Mouse (Mus musculus) midbrain, embryonic 11.5 days (tissue): Measurements from ENCODE around the gene Vopp1. TPM values are rescaled to one million over a fixed set of nuclear protein-coding genes. Genes with fewer than 3 reads are reported as not detected.

ENCODE experiments used
- ATAC-seq: fragments of 200-750 bp; cut with Nextera tagmentation; 2 replicates; pipeline ENCODE4 v1.8.0; 2017; ENCODE audit warnings: moderate TSS enrichment, moderate library complexity; ENCODE audit not compliant: low FRiP score
- DNase-seq: peaks from one replicate; pipeline ENCODE4 v3.0.0; 2015; ENCODE audit warnings: low spot score; ENCODE audit errors: missing footprints
- H3K27ac ChIP-seq: fragments of 300-500 bp; sonication (generic); 2 replicates; pipeline ENCODE4 v1.5.1; 2014; ENCODE audit warnings: low read depth, low read length
- H3K27me3 ChIP-seq: fragments of 300-500 bp; sonication (generic); 2 replicates; pipeline ENCODE4 v1.6.1; 2014; ENCODE audit warnings: mild to moderate bottlenecking, low read length, moderate library complexity, mixed read lengths; ENCODE audit not compliant: control insufficient read depth, insufficient read depth
- H3K36me3 ChIP-seq: fragments of 300-500 bp; sonication (generic); 2 replicates; pipeline ENCODE4 v1.6.1; 2014; ENCODE audit warnings: mild to moderate bottlenecking, low read length, moderate library complexity, mixed read lengths; ENCODE audit not compliant: control insufficient read depth, insufficient read depth
- H3K4me1 ChIP-seq: fragments of 300-500 bp; sonication (generic); 2 replicates; pipeline ENCODE4 v1.6.1; 2014; ENCODE audit warnings: low read length; ENCODE audit not compliant: control insufficient read depth, insufficient read depth
- H3K4me2 ChIP-seq: fragments of 300-500 bp; sonication (generic); 2 replicates; pipeline ENCODE4 v1.6.1; 2014; ENCODE audit warnings: mild to moderate bottlenecking, moderate library complexity
- H3K4me3 ChIP-seq: fragments of 300-500 bp; sonication (generic); 2 replicates; pipeline ENCODE4 v1.5.1; 2014; ENCODE audit warnings: low read depth, low read length
- H3K9ac ChIP-seq: fragments of 300-500 bp; sonication (generic); 2 replicates; pipeline ENCODE4 v1.6.1; 2014; ENCODE audit warnings: low read length
- H3K9me3 ChIP-seq: fragments of 300-500 bp; sonication (generic); 2 replicates; pipeline ENCODE4 v1.6.1; 2016; ENCODE audit warnings: low read length; ENCODE audit not compliant: control insufficient read depth
- WGBS: fragments of 180-500 bp; shearing (Covaris S2); extraction: QIAGEN DNeasy Blood & Tissue Kit; methylation state at CpG from one replicate; pipeline ENCODE4 v1.1.7; 2014; 5-methylcytosine and 5-hydroxymethylcytosine counted together
- polyA plus RNA-seq: library from polyadenylated mRNA; unstranded; fragments of >200 nt; fragmentation: Nextera tagmentation; extraction: Ambion mirVana; gene quantifications from 2 replicates; pipeline ENCODE4 v1.2.1, GENCODE M21; 2014

Gene Vopp1
- polyA plus RNA-seq, 1 experiment from 2014 or later: 71.1 TPM

GRCm38 (mm10) chr6:57721347-57721746 is 103.6 kb downstream of the Vopp1 start:
- no peaks in the 10 kb centered on the region for H3K4me1 ChIP-seq
- WGBS: 92% methylated on average over 1 of the region's 1 CpGs
- no peak overlapping the region for H3K9ac ChIP-seq
- no peaks in the 10 kb centered on the region; the same call in 1 of the 2 replicates for H3K9me3 ChIP-seq
- no peak for DNase-seq
- no peaks in the 10 kb centered on the region for H3K27me3 ChIP-seq
- H3K4me2 ChIP-seq: no peak overlapping the region
- H3K27ac ChIP-seq: no peak overlapping the region
- H3K36me3 ChIP-seq: no peaks in the 10 kb centered on the region
- no peak overlapping the region for H3K4me3 ChIP-seq
- no peak for ATAC-seq

- H3K27ac ChIP-seq: no peak overlapping the region
- ATAC-seq: no peak
- H3K27me3 ChIP-seq: no peaks in the 10 kb centered on the region
- no peak overlapping the region for H3K4me3 ChIP-seq
- no peaks in the 10 kb centered on the region for H3K9me3 ChIP-seq
- DNase-seq: no peak
- H3K9ac ChIP-seq: no peak overlapping the region
- no peak overlapping the region for H3K4me2 ChIP-seq
- H3K4me1 ChIP-seq: no peaks in the 10 kb centered on the region
- WGBS: 38% methylated on average over 1 of the region's 1 CpGs
- H3K36me3 ChIP-seq: no peaks in the 10 kb centered on the region
Observed at GRCm38 (mm10) chr6:57711726-57712125, 113.2 kb downstream of the Vopp1 start.

- DNase-seq: no peak
- ATAC-seq: no peak
- H3K27ac ChIP-seq: no peak overlapping the region
- H3K4me2 ChIP-seq: no peak overlapping the region
- no peaks in the 10 kb centered on the region for H3K36me3 ChIP-seq
- H3K27me3 ChIP-seq: no peaks in the 10 kb centered on the region
- H3K9ac ChIP-seq: no peak overlapping the region
- peaks cover 4% of the 10 kb centered on the region; the same call in 1 of the 2 replicates for H3K4me1 ChIP-seq
- H3K4me3 ChIP-seq: no peak overlapping the region
- WGBS: 98% methylated on average over 1 of the region's 1 CpGs
- no peaks in the 10 kb centered on the region for H3K9me3 ChIP-seq
Observed at GRCm38 (mm10) chr6:57706721-57707120, 118.2 kb downstream of the Vopp1 start.

- WGBS: 32% methylated on average over 2 of the region's 2 CpGs
- Histone ChIP-seq H3K27ac (peak overlapping the region; percentile 94), H3K9ac (peak overlapping the region; percentile 88), H3K9me3 (no peaks in the 10 kb centered on the region), H3K27me3 (no peaks in the 10 kb centered on the region), H3K4me3 (peak overlapping the region; percentile 72), H3K36me3 (no peaks in the 10 kb centered on the region), H3K4me1 (peaks cover 6% of the 10 kb centered on the region; the same call in 1 of the 2 replicates), H3K4me2 (peak overlapping the region; percentile 60)
- DNase-seq: peak; percentile 87
- ATAC-seq: peak; percentile 45
Observed at GRCm38 (mm10) chr6:57703703-57704102, 121.3 kb downstream of the Vopp1 start.

- WGBS: under 1% methylated on average over 59 of the region's 59 CpGs
- H3K27me3 ChIP-seq: no peaks in the 10 kb centered on the region
- peak overlapping the region; percentile 94 for H3K27ac ChIP-seq
- peak overlapping the region; percentile 72 for H3K4me3 ChIP-seq
- ATAC-seq (peak; percentile 99), DNase-seq (peak; percentile 98)
- H3K9ac ChIP-seq: peak overlapping the region; percentile 88
- H3K36me3 ChIP-seq: no peaks in the 10 kb centered on the region
- H3K4me1 ChIP-seq: peaks cover 6% of the 10 kb centered on the region; the same call in 1 of the 2 replicates
- H3K9me3 ChIP-seq: no peaks in the 10 kb centered on the region
- peak overlapping the region; percentile 60 for H3K4me2 ChIP-seq
Observed at GRCm38 (mm10) chr6:57702743-57703499, 122.0 kb downstream of the Vopp1 start.

- ATAC-seq (peak; percentile 41), DNase-seq (no peak)
- Histone ChIP-seq H3K36me3 (no peaks in the 10 kb centered on the region), H3K9me3 (no peaks in the 10 kb centered on the region), H3K4me1 (peaks cover 6% of the 10 kb centered on the region; the same call in 1 of the 2 replicates), H3K27ac (peak within 1 kb of the TSS; percentile 94), H3K27me3 (no peaks in the 10 kb centered on the region), H3K4me3 (peak within 1 kb of the TSS; percentile 72), H3K4me2 (peak within 1 kb of the TSS; percentile 60), H3K9ac (peak within 1 kb of the TSS; percentile 88)
- 0% methylated on average over 10 of the region's 10 CpGs for WGBS
Observed at GRCm38 (mm10) chr6:57702376-57702742, 122.6 kb downstream of the Vopp1 start, which contains the start of gene Lancl2. Gene Lancl2, plus strand, starts transcription at chr6:57702540.

GRCm38 (mm10) chr6:57701686-57702085 is 123.3 kb downstream of the Vopp1 start:
- Histone ChIP-seq H3K9ac (peak overlapping the region; percentile 27; the same call in 1 of the 2 replicates), H3K4me2 (peak overlapping the region; percentile 60), H3K36me3 (no peaks in the 10 kb centered on the region), H3K27me3 (no peaks in the 10 kb centered on the region), H3K27ac (peak overlapping the region; percentile 94; the same call in 1 of the 2 replicates), H3K4me1 (peaks cover 6% of the 10 kb centered on the region; the same call in 1 of the 2 replicates), H3K4me3 (peak overlapping the region; percentile 72; the same call in 1 of the 2 replicates), H3K9me3 (no peaks in the 10 kb centered on the region)
- WGBS: 61% methylated on average over 4 of the region's 4 CpGs
- DNase-seq (peak; percentile 84), ATAC-seq (no peak)

- no peak for ATAC-seq
- no peaks in the 10 kb centered on the region for H3K27me3 ChIP-seq
Observed at GRCm38 (mm10) chr6:57693116-57693515, 131.8 kb downstream of the Vopp1 start.

More at GRCm38 (mm10) chr6:57693116-57693515, 131.8 kb downstream of the Vopp1 start:
- no peak overlapping the region for H3K4me3 ChIP-seq
- H3K4me2 ChIP-seq: no peak overlapping the region
- no peak overlapping the region for H3K27ac ChIP-seq
- DNase-seq: no peak
- H3K4me1 ChIP-seq: no peaks in the 10 kb centered on the region
- no peaks in the 10 kb centered on the region; the same call in 1 of the 2 replicates for H3K36me3 ChIP-seq
- 89% methylated on average over 3 of the region's 3 CpGs for WGBS
- H3K9me3 ChIP-seq: no peaks in the 10 kb centered on the region
- H3K9ac ChIP-seq: no peak overlapping the region
